Mouse (Mus musculus): ENCODE measurements around the gene Chrm1. TPM values are rescaled to one million over a fixed set of nuclear protein-coding genes. Genes with fewer than 3 reads are reported as not detected.
A peak's percentile ranks its signal among the peaks of the same experiment; 100 is the strongest.

Chrm1 gene
- polyA plus RNA-seq (2015; fragmentation: Nextera tagmentation; extraction: Ambion mirVana), result 1.3 and 1.9 TPM in 2 replicates

DNA sequence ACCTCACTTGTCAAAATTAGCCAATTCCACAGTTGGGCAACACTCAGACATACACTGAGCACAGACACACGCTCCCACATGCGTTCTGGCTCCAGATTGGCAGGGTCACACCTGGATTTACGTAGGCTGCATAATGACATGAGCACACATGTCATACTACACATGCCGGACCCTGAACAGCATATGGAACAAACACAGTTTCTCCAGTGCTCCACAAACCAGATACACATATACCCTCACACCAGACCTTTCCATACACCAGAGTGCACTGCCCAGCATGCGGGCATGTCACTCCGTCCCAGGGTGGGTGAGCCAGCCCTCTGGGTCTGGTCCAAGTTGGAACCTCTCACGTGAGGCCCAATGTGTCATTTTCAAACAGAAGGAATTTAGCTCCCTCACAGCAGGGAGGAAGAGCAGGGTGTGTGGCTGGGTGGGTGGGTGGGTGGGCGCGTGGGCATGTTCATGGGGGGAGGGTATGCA lies at the start of gene Chrm1:
Gene Chrm1 (plus strand): TSS at position 430 of the 480 bp plus-strand sequence.
- H3K27ac ChIP-seq (ENCODE audit: low read length), result no peak within 1 kb of the TSS
- H3K27me3 ChIP-seq (ENCODE audit: control insufficient read depth, insufficient read depth, low read length), result no peaks in the 10 kb centered on the region
- H3K4me3 ChIP-seq (replicated peaks; ENCODE audit: low read length), result peak within 1 kb of the TSS; percentile 19
- H3K4me2 ChIP-seq (ENCODE audit: low read depth, low read length), result peak within 1 kb of the TSS; percentile 99
- H3K9me3 ChIP-seq (replicated peaks; ENCODE audit: control insufficient read depth, low read length), result no peaks in the 10 kb centered on the region
- WGBS, result 60% methylated on average over 9 of the region's 9 CpGs
- H3K36me3 ChIP-seq (ENCODE audit: control insufficient read depth, insufficient read depth, low read length), result no peaks in the 10 kb centered on the region
- peak within 1 kb of the TSS; percentile 49 for H3K9ac ChIP-seq (ENCODE audit: low read length)
- ATAC-seq (ENCODE audit: insufficient read depth, low FRiP score), result peak; percentile 18; the same call in 1 of the 2 replicates
- peaks cover 18% of the 10 kb centered on the region; the same call in 1 of the 2 replicates for H3K4me1 ChIP-seq (ENCODE audit: control insufficient read depth, insufficient read depth, low read length)

DNA sequence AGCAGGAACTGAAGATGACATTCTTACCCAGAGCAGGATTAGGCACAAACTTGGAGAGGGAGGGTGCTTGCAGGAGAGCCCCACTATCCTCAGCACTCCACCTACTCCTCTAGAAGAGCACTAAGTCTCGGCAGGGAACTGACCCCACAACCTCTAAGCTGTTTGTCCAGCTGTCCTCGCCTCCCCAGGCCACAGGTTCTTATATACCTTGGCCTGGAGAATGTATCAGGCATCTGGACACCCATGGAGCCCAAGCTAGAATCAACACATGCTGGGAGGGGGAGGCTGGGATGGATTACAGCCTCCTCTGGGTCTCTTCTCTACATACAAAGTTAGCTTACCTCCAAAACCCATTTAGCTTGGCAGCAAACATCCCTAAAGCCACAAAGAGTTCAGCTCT lies 49.2 kb upstream of the Chrm1 start:
- Histone ChIP-seq H3K4me1 (ENCODE audit: control insufficient read depth, insufficient read depth, low read length) (no peaks in the 10 kb centered on the region), H3K4me3 (replicated peaks; ENCODE audit: low read length) (no peak overlapping the region), H3K4me2 (ENCODE audit: low read depth, low read length) (no peak overlapping the region), H3K9me3 (replicated peaks; ENCODE audit: control insufficient read depth, low read length) (no peaks in the 10 kb centered on the region), H3K27me3 (ENCODE audit: control insufficient read depth, insufficient read depth, low read length) (no peaks in the 10 kb centered on the region), H3K27ac (ENCODE audit: low read length) (no peak overlapping the region), H3K36me3 (ENCODE audit: control insufficient read depth, insufficient read depth, low read length) (no peaks in the 10 kb centered on the region), H3K9ac (ENCODE audit: low read length) (no peak overlapping the region)
- ATAC-seq (ENCODE audit: insufficient read depth, low FRiP score), result no peak
- WGBS, result 31% methylated on average over 2 of the region's 2 CpGs

DNA sequence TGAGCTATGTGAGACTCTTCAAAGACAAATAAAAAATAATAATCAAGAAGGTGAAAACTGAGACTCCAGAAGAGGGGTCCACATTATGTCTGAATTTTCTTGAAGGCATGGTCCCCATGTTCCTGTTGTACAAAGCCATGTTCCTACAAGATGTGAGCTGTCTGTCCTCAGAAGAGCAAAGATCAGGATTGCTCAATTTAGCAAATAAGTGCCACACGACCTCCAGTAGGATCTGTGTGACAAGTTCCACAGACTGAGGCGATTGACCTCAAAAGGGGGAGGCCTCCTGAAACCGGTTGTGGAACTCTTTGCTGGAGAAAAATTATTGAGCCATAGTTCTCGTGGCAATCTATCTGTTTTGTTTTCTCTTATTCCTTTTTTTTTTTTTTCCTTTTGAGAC lies 47.3 kb upstream of the Chrm1 start:
- no peaks in the 10 kb centered on the region for H3K27me3 ChIP-seq (ENCODE audit: control insufficient read depth, insufficient read depth, low read length)
- H3K27ac ChIP-seq (ENCODE audit: low read length), result no peak overlapping the region
- no peaks in the 10 kb centered on the region for H3K4me1 ChIP-seq (ENCODE audit: control insufficient read depth, insufficient read depth, low read length)
- no peak overlapping the region for H3K4me2 ChIP-seq (ENCODE audit: low read depth, low read length)
- no peaks in the 10 kb centered on the region for H3K36me3 ChIP-seq (ENCODE audit: control insufficient read depth, insufficient read depth, low read length)
- no peak for ATAC-seq (ENCODE audit: insufficient read depth, low FRiP score)
- H3K9ac ChIP-seq (ENCODE audit: low read length), result no peak overlapping the region
- WGBS, result 41% methylated on average over 4 of the region's 4 CpGs
- no peak overlapping the region for H3K4me3 ChIP-seq (replicated peaks; ENCODE audit: low read length)
- H3K9me3 ChIP-seq (replicated peaks; ENCODE audit: control insufficient read depth, low read length), result no peaks in the 10 kb centered on the region

DNA sequence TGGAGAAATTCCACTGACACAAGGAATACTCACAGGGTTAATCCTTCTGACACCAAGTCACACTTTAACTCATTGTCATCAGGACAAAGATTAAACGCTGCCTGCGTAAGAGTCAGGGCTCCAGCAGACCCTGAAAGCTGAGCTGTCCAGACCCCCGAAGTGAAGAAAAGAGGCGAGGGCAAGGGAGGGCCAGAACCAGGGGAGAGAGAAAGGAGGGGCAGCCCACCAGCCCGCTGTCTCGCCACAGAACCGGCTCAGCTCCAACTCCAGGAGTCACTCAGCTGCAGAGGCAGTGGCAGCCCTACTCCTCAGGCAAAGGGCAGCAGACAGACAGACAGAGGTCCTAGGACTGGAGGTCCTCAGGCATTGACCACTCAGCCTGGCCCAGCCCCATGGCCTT lies 45.7 kb upstream of the Chrm1 start, which contains the start of gene Slc22a6:
Gene Slc22a6 (plus strand): TSS at position 136 of the 400 bp plus-strand sequence.
- no peak for ATAC-seq (ENCODE audit: insufficient read depth, low FRiP score)
- 18% methylated on average over 7 of the region's 7 CpGs for WGBS
- H3K9me3 ChIP-seq (replicated peaks; ENCODE audit: control insufficient read depth, low read length), result no peaks in the 10 kb centered on the region
- H3K27ac ChIP-seq (ENCODE audit: low read length), result no peak within 1 kb of the TSS
- H3K4me2 ChIP-seq (ENCODE audit: low read depth, low read length), result no peak within 1 kb of the TSS
- no peaks in the 10 kb centered on the region for H3K36me3 ChIP-seq (ENCODE audit: control insufficient read depth, insufficient read depth, low read length)
- H3K4me1 ChIP-seq (ENCODE audit: control insufficient read depth, insufficient read depth, low read length), result no peaks in the 10 kb centered on the region
- no peaks in the 10 kb centered on the region for H3K27me3 ChIP-seq (ENCODE audit: control insufficient read depth, insufficient read depth, low read length)
- no peak within 1 kb of the TSS for H3K4me3 ChIP-seq (replicated peaks; ENCODE audit: low read length)
- no peak within 1 kb of the TSS for H3K9ac ChIP-seq (ENCODE audit: low read length)

DNA sequence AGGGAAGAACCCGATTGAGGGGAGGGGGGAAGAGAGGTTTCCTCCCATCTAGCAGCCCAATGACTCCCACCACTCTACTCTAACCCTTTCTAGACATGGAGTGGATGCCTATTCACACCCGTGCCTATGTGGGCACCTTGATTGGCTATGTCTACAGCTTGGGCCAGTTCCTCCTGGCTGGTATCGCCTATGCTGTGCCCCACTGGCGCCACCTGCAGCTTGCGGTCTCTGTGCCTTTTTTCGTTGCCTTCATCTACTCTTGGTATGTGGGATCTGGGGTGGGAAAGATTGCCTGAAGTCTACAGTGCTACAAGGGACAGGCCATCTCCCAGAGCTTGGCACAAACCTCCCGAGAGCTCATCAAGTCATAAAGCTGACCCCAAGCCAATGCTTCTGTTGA lies 42.5 kb upstream of the Chrm1 start:
- H3K9me3 ChIP-seq (replicated peaks; ENCODE audit: control insufficient read depth, low read length), result no peaks in the 10 kb centered on the region
- no peaks in the 10 kb centered on the region for H3K4me1 ChIP-seq (ENCODE audit: control insufficient read depth, insufficient read depth, low read length)
- no peak overlapping the region for H3K4me3 ChIP-seq (replicated peaks; ENCODE audit: low read length)
- no peak overlapping the region for H3K4me2 ChIP-seq (ENCODE audit: low read depth, low read length)
- H3K27ac ChIP-seq (ENCODE audit: low read length), result no peak overlapping the region
- no peak overlapping the region for H3K9ac ChIP-seq (ENCODE audit: low read length)
- no peaks in the 10 kb centered on the region for H3K36me3 ChIP-seq (ENCODE audit: control insufficient read depth, insufficient read depth, low read length)
- H3K27me3 ChIP-seq (ENCODE audit: control insufficient read depth, insufficient read depth, low read length), result no peaks in the 10 kb centered on the region
- 90% methylated on average over 7 of the region's 7 CpGs for WGBS
- ATAC-seq (ENCODE audit: insufficient read depth, low FRiP score), result no peak

DNA sequence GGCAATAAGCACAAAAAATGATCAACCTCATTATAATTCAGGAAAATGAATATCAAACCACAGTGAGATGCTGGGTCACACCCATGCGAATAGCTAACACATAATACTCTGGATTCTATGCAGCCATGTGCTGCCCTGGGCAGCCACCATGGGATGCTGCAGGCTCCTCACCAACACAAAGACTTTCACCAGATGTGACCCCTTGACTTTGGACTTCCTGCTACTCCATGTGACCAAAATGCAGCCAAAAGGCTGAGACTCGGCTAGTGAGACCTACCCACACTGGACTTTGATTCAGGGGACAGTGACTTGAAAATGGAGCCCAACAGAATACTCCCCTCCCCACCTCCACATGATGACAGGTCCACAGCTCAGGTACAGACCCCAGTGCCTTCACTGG lies 33.3 kb upstream of the Chrm1 start:
- no peaks in the 10 kb centered on the region for H3K4me1 ChIP-seq (ENCODE audit: control insufficient read depth, insufficient read depth, low read length)
- no peak overlapping the region for H3K4me2 ChIP-seq (ENCODE audit: low read depth, low read length)
- whole genome bisulfite sequencing, result 69% methylated on average over 2 of the region's 2 CpGs
- H3K36me3 ChIP-seq (ENCODE audit: control insufficient read depth, insufficient read depth, low read length), result no peaks in the 10 kb centered on the region
- no peak for ATAC-seq (ENCODE audit: insufficient read depth, low FRiP score)
- no peaks in the 10 kb centered on the region for H3K9me3 ChIP-seq (replicated peaks; ENCODE audit: control insufficient read depth, low read length)
- H3K9ac ChIP-seq (ENCODE audit: low read length), result no peak overlapping the region
- no peak overlapping the region for H3K27ac ChIP-seq (ENCODE audit: low read length)
- no peaks in the 10 kb centered on the region for H3K27me3 ChIP-seq (ENCODE audit: control insufficient read depth, insufficient read depth, low read length)
- no peak overlapping the region for H3K4me3 ChIP-seq (replicated peaks; ENCODE audit: low read length)

DNA sequence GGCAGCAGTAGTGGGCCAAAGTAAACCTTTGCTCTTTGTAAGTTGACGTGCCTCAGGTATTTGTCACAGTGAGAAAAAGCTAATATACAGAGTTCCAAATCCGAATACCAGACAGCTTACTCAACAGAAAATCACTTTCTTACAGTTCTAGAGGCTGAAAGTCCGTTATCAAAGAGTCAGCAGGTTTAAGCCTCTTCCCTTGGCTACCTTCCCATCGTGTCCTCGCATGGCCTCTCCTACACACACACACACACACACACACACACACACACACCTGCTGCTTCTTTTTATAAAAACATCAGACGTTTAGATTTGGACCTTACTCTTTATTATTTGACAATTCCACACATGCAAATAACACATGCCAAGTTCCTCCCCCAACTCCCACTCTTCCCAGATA lies 32.8 kb upstream of the Chrm1 start:
- Histone ChIP-seq H3K9me3 (replicated peaks; ENCODE audit: control insufficient read depth, low read length) (no peaks in the 10 kb centered on the region), H3K27me3 (ENCODE audit: control insufficient read depth, insufficient read depth, low read length) (no peaks in the 10 kb centered on the region), H3K4me3 (replicated peaks; ENCODE audit: low read length) (no peak overlapping the region), H3K27ac (ENCODE audit: low read length) (no peak overlapping the region), H3K4me1 (ENCODE audit: control insufficient read depth, insufficient read depth, low read length) (no peaks in the 10 kb centered on the region), H3K4me2 (ENCODE audit: low read depth, low read length) (no peak overlapping the region), H3K36me3 (ENCODE audit: control insufficient read depth, insufficient read depth, low read length) (no peaks in the 10 kb centered on the region), H3K9ac (ENCODE audit: low read length) (no peak overlapping the region)
- no peak for ATAC-seq (ENCODE audit: insufficient read depth, low FRiP score)
- 61% methylated on average over 6 of the region's 6 CpGs for WGBS

DNA sequence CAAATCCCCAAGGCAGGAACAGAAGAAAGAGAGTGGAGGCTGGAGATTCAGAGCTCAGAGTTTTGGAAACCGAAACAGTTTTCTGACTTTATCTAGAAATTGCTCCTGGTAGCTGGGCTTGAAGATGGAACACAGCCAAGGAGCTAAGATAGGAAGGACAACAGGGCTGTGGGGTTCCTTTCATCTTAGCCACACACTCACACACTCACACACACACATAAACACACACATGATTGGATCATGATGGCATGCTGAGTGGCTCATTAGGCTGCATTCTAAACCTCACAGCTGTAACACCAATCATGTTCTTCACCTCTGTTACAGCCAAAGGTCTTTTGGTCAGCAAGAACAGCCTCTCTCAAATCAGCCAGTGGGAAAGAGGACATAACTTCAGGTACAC lies 31.6 kb upstream of the Chrm1 start:
- no peaks in the 10 kb centered on the region for H3K4me1 ChIP-seq (ENCODE audit: control insufficient read depth, insufficient read depth, low read length)
- H3K4me3 ChIP-seq (replicated peaks; ENCODE audit: low read length), result no peak overlapping the region
- H3K9ac ChIP-seq (ENCODE audit: low read length), result no peak overlapping the region
- no peaks in the 10 kb centered on the region for H3K27me3 ChIP-seq (ENCODE audit: control insufficient read depth, insufficient read depth, low read length)
- no peaks in the 10 kb centered on the region for H3K9me3 ChIP-seq (replicated peaks; ENCODE audit: control insufficient read depth, low read length)
- H3K27ac ChIP-seq (ENCODE audit: low read length), result no peak overlapping the region
- H3K4me2 ChIP-seq (ENCODE audit: low read depth, low read length), result no peak overlapping the region
- ATAC-seq (ENCODE audit: insufficient read depth, low FRiP score), result no peak
- WGBS, result 74% methylated on average over 1 of the region's 1 CpGs
- H3K36me3 ChIP-seq (ENCODE audit: control insufficient read depth, insufficient read depth, low read length), result no peaks in the 10 kb centered on the region

DNA sequence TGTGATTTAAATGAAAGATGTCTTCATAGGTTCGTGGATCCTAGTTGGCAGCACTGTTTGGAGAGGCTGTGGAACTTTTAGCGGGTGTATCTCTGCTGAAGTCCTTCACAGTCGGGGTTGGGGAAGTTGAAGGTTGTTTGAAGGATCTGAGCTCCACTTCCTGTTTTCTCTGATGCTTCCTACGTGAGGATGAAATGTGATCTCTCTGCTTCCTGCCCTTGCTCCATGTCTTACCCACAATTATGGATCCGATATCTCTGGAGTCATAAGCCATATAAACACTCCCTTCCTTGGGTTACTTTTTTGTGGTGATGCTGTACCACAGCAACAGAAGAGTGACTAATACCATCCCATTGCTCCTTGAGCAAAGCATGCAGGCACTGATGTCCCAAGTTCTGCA lies 21.5 kb upstream of the Chrm1 start:
- 47% methylated on average over 5 of the region's 5 CpGs for WGBS
- ATAC-seq (ENCODE audit: insufficient read depth, low FRiP score), result no peak
- no peaks in the 10 kb centered on the region for H3K27me3 ChIP-seq (ENCODE audit: control insufficient read depth, insufficient read depth, low read length)
- H3K9ac ChIP-seq (ENCODE audit: low read length), result no peak overlapping the region
- no peaks in the 10 kb centered on the region for H3K4me1 ChIP-seq (ENCODE audit: control insufficient read depth, insufficient read depth, low read length)
- H3K27ac ChIP-seq (ENCODE audit: low read length), result no peak overlapping the region
- no peak overlapping the region for H3K4me3 ChIP-seq (replicated peaks; ENCODE audit: low read length)
- no peaks in the 10 kb centered on the region for H3K9me3 ChIP-seq (replicated peaks; ENCODE audit: control insufficient read depth, low read length)
- H3K4me2 ChIP-seq (ENCODE audit: low read depth, low read length), result no peak overlapping the region
- no peaks in the 10 kb centered on the region for H3K36me3 ChIP-seq (ENCODE audit: control insufficient read depth, insufficient read depth, low read length)

DNA sequence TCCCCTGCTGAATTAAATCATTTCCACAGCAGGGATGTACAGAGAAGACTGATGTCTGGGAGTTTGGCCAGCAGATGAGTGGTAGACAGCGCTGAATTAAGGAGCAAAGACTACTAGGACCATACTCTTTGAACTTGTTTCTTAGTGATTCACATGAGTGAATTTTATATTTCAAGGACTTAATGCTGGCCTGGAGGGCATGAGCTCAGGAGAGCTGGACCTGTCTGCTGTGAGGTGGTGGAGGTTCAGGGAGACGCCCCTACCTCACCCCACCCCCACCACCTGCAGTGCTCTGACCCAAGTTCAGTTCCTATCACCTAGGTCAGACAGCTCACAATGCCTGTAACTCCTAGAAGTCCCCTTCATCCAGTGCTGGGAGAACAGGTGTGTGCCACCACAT lies 17.2 kb upstream of the Chrm1 start:
- 53% methylated on average over 2 of the region's 2 CpGs for WGBS
- no peak for ATAC-seq (ENCODE audit: insufficient read depth, low FRiP score)

More for the DNA sequence above, 17.2 kb upstream of the Chrm1 start:
- Histone ChIP-seq H3K9me3 (replicated peaks; ENCODE audit: control insufficient read depth, low read length) (no peaks in the 10 kb centered on the region), H3K4me2 (ENCODE audit: low read depth, low read length) (no peak overlapping the region), H3K27ac (ENCODE audit: low read length) (no peak overlapping the region), H3K4me1 (ENCODE audit: control insufficient read depth, insufficient read depth, low read length) (no peaks in the 10 kb centered on the region), H3K27me3 (ENCODE audit: control insufficient read depth, insufficient read depth, low read length) (no peaks in the 10 kb centered on the region), H3K36me3 (ENCODE audit: control insufficient read depth, insufficient read depth, low read length) (no peaks in the 10 kb centered on the region), H3K4me3 (replicated peaks; ENCODE audit: low read length) (no peak overlapping the region), H3K9ac (ENCODE audit: low read length) (no peak overlapping the region)
